23 mouse cellular contexts compared by ENCODE assay signal in genomic region chr14:22335101-22335820, GRCm38 (mm10).
DNase-seq lines count a peak whose midpoint lies in the region; ATAC-seq and TF ChIP-seq lines count a peak whose summit lies in the region.
"Had no signal": no experiment of that assay in that cellular context is flagged by ENCODE, and none has a peak within 500 bp of the region (broad histone marks: within the 10 kb centered on the region; RNA-seq: fewer than 3 reads in every experiment).

No protein-coding gene starts in this region.

- DNase-seq in kidney, adult 11 months, result peak; percentile 59
- DNase-seq in kidney, adult 9 months, result peak; percentile 73
- no peak for DNase-seq in kidney, postnatal 10 days
- DNase-seq in kidney, postnatal 36 days, result peak; percentile 58 to 64
- DNase-seq in adrenal gland, postnatal 10 days, result no peak
- DNase-seq in lung, postnatal 0 days (ENCODE audit: low spot score), result no peak
- DNase-seq: adrenal gland, postnatal 25 days; cerebellum, adult 2 months; cerebellum, postnatal 10 days; gastrocnemius, adult 2 months; gastrocnemius, postnatal 25 days; heart, adult 18-20 months; heart, postnatal 14 days had no signal

- no peak overlapping the region for H3K4me3 ChIP-seq in kidney, embryonic 16.5 days (ENCODE audit: low read length)
- no peak overlapping the region for H3K4me3 ChIP-seq in lung, postnatal 0 days (ENCODE audit: low read depth, low read length)
- H3K4me3 ChIP-seq: embryonic facial prominence, embryonic 10.5 days; forebrain, embryonic 10.5 days; gastrocnemius, adult 2 months; heart, embryonic 15.5 days; hindbrain, embryonic 13.5 days had no signal

- no peak overlapping the region for H3K9ac ChIP-seq in kidney, embryonic 16.5 days (replicated peaks; ENCODE audit: low read length)
- no peak overlapping the region for H3K9ac ChIP-seq in lung, postnatal 0 days (replicated peaks; ENCODE audit: low read depth)
- H3K9ac ChIP-seq: heart, embryonic 15.5 days; hindbrain, embryonic 13.5 days had no signal

- no peaks in the 10 kb centered on the region for H3K36me3 ChIP-seq in kidney, embryonic 16.5 days (ENCODE audit: insufficient read depth, low read length)
- H3K36me3 ChIP-seq in lung, postnatal 0 days (ENCODE audit: insufficient read depth, low read length), result no peaks in the 10 kb centered on the region
- H3K36me3 ChIP-seq: embryonic facial prominence, embryonic 10.5 days; forebrain, embryonic 10.5 days; heart, embryonic 15.5 days; hindbrain, embryonic 13.5 days had no signal

- no peak for ATAC-seq in kidney, embryonic 16.5 days (ENCODE audit: low FRiP score, low TSS enrichment)
- no peak for ATAC-seq in lung, postnatal 0 days
- ATAC-seq: activated CD4-positive, CD25-positive, alpha-beta regulatory T cell, adult 4 months; forebrain, embryonic 14.5 days; Patski had no signal

- no peak for TF ChIP-seq CTCF in lung, postnatal 0 days (IDR thresholded peaks at IDR 0.05)

- H3K27me3 ChIP-seq in kidney, embryonic 16.5 days (ENCODE audit: insufficient read depth, low read length), result no peaks in the 10 kb centered on the region
- H3K27me3 ChIP-seq in lung, postnatal 0 days (replicated peaks; ENCODE audit: insufficient read depth, low read length), result no peaks in the 10 kb centered on the region
- H3K27me3 ChIP-seq: CH12.LX; heart, embryonic 15.5 days had no signal

- no peaks in the 10 kb centered on the region for H3K9me3 ChIP-seq in kidney, embryonic 16.5 days (ENCODE audit: low read length)
- no peaks in the 10 kb centered on the region for H3K9me3 ChIP-seq in lung, postnatal 0 days (ENCODE audit: low read length)
- H3K9me3 ChIP-seq: embryonic facial prominence, embryonic 10.5 days; forebrain, embryonic 10.5 days; heart, embryonic 15.5 days; hindbrain, embryonic 13.5 days had no signal

- no peak overlapping the region for H3K4me2 ChIP-seq in kidney, embryonic 16.5 days (replicated peaks; ENCODE audit: low read depth, low read length)
- H3K4me2 ChIP-seq in lung, postnatal 0 days (replicated peaks; ENCODE audit: low read depth, low read length), result no peak overlapping the region
- H3K4me2 ChIP-seq: heart, embryonic 11.5 days; heart, embryonic 15.5 days; hindbrain, embryonic 13.5 days had no signal

- no peak for TF ChIP-seq EP300 in lung, postnatal 0 days (IDR thresholded peaks at IDR 0.05)

- no peak overlapping the region for H3K27ac ChIP-seq in kidney, embryonic 16.5 days (ENCODE audit: low read length)
- H3K27ac ChIP-seq in lung, postnatal 0 days (ENCODE audit: low read length), result no peak overlapping the region
- H3K27ac ChIP-seq: embryonic facial prominence, embryonic 10.5 days; forebrain, embryonic 10.5 days; gastrocnemius, adult 2 months; heart, embryonic 15.5 days; hindbrain, embryonic 13.5 days had no signal

- H3K4me1 ChIP-seq in kidney, embryonic 16.5 days (ENCODE audit: insufficient read depth, low read length), result peaks cover 12% of the 10 kb centered on the region
- no peaks in the 10 kb centered on the region for H3K4me1 ChIP-seq in lung, postnatal 0 days (ENCODE audit: insufficient read depth, low read depth, low read length)
- H3K4me1 ChIP-seq: embryonic facial prominence, embryonic 10.5 days; forebrain, embryonic 10.5 days; heart, embryonic 15.5 days had no signal

- 71% methylated on average over 5 of the region's 5 CpGs for WGBS in kidney, embryonic 16.5 days
- 85% methylated on average over 5 of the region's 5 CpGs for WGBS in lung, postnatal 0 days

Comparison
In these comparisons a context has a peak if more than half of its experiments do, and no peak if none do; other contexts are left out.
1. DNase-seq: peak in kidney, adult 11 months (single experiment), kidney, adult 9 months (single experiment) and kidney, postnatal 36 days (2 of 2); none in kidney, postnatal 10 days (single experiment), adrenal gland, postnatal 10 days (single experiment) and lung, postnatal 0 days (single experiment).